Mouse (Mus musculus) embryonic facial prominence, embryonic 12.5 days (tissue): Measurements from ENCODE around the gene Rabgap1l. TPM values are rescaled to one million over a fixed set of nuclear protein-coding genes. Genes with fewer than 3 reads are reported as not detected.
"Not testable (repeated sequence)": the region's sequence is repeated elsewhere in the genome, so short reads cannot be mapped to it uniquely, and the experiment has no call there.

Experiments
- ATAC-seq: fragments of 200-750 bp; cut with Nextera tagmentation; 2 replicates; pipeline ENCODE4 v1.8.0; 2017; ENCODE audit not compliant: insufficient number of reproducible peaks, insufficient read depth, low FRiP score, low TSS enrichment
- H3K27ac ChIP-seq: fragments of 300-500 bp; sonication (generic); 2 replicates; pipeline ENCODE4 v1.5.1; 2016; ENCODE audit warnings: mild to moderate bottlenecking
- H3K27me3 ChIP-seq: fragments of 300-500 bp; sonication (generic); 2 replicates; pipeline ENCODE4 v1.6.1; 2016; ENCODE audit warnings: mild to moderate bottlenecking, moderate library complexity
- H3K36me3 ChIP-seq: fragments of 300-500 bp; sonication (generic); 2 replicates; pipeline ENCODE4 v1.6.1; 2016; ENCODE audit warnings: mild to moderate bottlenecking
- H3K4me1 ChIP-seq: fragments of 300-500 bp; sonication (generic); 2 replicates; pipeline ENCODE4 v1.6.1; 2016
- H3K4me2 ChIP-seq: fragments of 300-500 bp; sonication (generic); replicated peaks from 2 replicates; pipeline ENCODE4 v1.6.1; 2016; ENCODE audit warnings: mild to moderate bottlenecking, moderate library complexity
- H3K4me3 ChIP-seq: fragments of 300-500 bp; sonication (generic); 2 replicates; pipeline ENCODE4 v1.5.1; 2016; ENCODE audit warnings: mild to moderate bottlenecking
- H3K9ac ChIP-seq: fragments of 300-500 bp; sonication (generic); 2 replicates; pipeline ENCODE4 v1.6.1; 2016; ENCODE audit warnings: mild to moderate bottlenecking, moderate library complexity
- H3K9me3 ChIP-seq: fragments of 300-500 bp; sonication (generic); 2 replicates; pipeline ENCODE4 v1.6.1; 2016; ENCODE audit warnings: mild to moderate bottlenecking, moderate library complexity
- WGBS: fragments of 180-500 bp; shearing (Covaris S2); methylation state at CpG from one replicate; pipeline ENCODE4 v1.1.7; 2016; 5-methylcytosine and 5-hydroxymethylcytosine counted together
- polyA plus RNA-seq: library from polyadenylated mRNA; unstranded; fragments of >200 nt; fragmentation: Nextera tagmentation; extraction: Ambion mirVana; gene quantifications from 2 replicates; pipeline ENCODE4 v1.2.1, GENCODE M21; 2016

Rabgap1l gene
- polyA plus RNA-seq, 1 experiment from 2014 or later: 18.4 TPM

- 68% methylated on average over 4 of the region's 4 CpGs for WGBS
- H3K27ac ChIP-seq, H3K4me2 ChIP-seq, H3K4me3 ChIP-seq, H3K36me3 ChIP-seq, H3K4me1 ChIP-seq, H3K27me3 ChIP-seq, H3K9ac ChIP-seq, H3K9me3 ChIP-seq, ATAC-seq: not testable (repeated sequence)
Observed at GRCm38 (mm10) chr1:160624354-160625120, 168.5 kb downstream of the Rabgap1l start.

GRCm38 (mm10) chr1:160618201-160618600, 174.8 kb downstream of the Rabgap1l start:
- Histone ChIP-seq H3K27ac (no peak overlapping the region), H3K27me3 (no peaks in the 10 kb centered on the region), H3K9me3 (no peaks in the 10 kb centered on the region), H3K4me1 (no peaks in the 10 kb centered on the region), H3K4me2 (no peak overlapping the region), H3K9ac (no peak overlapping the region), H3K4me3 (no peak overlapping the region), H3K36me3 (no peaks in the 10 kb centered on the region)
- 49% methylated on average over 2 of the region's 2 CpGs for WGBS
- no peak for ATAC-seq

DNA sequence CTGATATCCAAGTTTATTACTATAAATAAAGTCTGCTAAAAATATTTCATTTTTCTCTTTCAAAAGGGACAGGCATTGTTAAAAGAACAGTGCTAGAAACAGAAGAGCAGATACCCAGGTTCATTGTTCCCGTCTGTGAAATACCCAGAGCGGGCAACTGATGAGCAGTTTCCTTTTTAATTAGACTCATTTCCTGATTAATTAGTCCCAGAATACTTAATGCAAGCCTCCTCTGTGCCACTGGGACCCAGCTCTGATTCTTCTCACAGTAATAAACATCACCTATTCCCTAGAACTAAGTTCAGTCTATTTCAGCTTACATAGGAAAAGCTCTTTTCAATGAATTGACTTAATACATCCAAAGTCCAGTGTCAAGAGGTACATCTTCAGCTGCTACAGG, 186.6 kb downstream of the Rabgap1l start:
- Histone ChIP-seq H3K4me3 (no peak overlapping the region), H3K27ac (no peak overlapping the region), H3K9ac (no peak overlapping the region), H3K27me3 (no peaks in the 10 kb centered on the region), H3K9me3 (no peaks in the 10 kb centered on the region), H3K36me3 (no peaks in the 10 kb centered on the region), H3K4me2 (no peak overlapping the region), H3K4me1 (no peaks in the 10 kb centered on the region)
- ATAC-seq: no peak
- WGBS: 59% methylated on average over 2 of the region's 2 CpGs

GRCm38 (mm10) chr1:160603312-160603711, 189.7 kb downstream of the Rabgap1l start:
- H3K4me1 ChIP-seq, H3K36me3 ChIP-seq, H3K4me3 ChIP-seq, H3K9me3 ChIP-seq, H3K27me3 ChIP-seq, H3K27ac ChIP-seq, ATAC-seq, H3K4me2 ChIP-seq, H3K9ac ChIP-seq: not testable (repeated sequence)

DNA sequence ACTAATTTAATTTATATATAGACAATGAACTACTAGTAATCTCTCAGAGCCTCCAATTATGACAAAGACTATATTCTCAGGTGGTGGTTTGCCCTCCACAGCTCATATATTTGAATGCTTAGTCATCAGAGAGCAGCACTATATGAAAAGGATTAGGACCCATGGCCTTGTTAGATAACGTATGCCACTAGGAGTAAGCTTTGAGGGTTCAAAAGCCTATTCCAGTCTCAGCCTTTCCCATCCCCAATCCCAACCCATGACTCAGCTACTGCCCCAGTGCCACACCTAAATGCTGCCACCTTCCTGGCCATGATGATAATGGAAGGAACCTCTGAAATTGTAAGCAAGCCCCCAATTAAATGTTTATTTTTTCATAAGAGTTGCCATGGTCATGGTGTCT, 195.6 kb downstream of the Rabgap1l start:
- 89% methylated on average over 1 of the region's 1 CpGs for WGBS
- no peaks in the 10 kb centered on the region for H3K36me3 ChIP-seq
- H3K4me2 ChIP-seq: no peak overlapping the region
- no peaks in the 10 kb centered on the region for H3K27me3 ChIP-seq
- H3K4me1 ChIP-seq: peaks cover 7% of the 10 kb centered on the region; the same call in 1 of the 2 replicates
- no peaks in the 10 kb centered on the region for H3K9me3 ChIP-seq
- no peak overlapping the region for H3K9ac ChIP-seq
- H3K4me3 ChIP-seq: no peak overlapping the region
- H3K27ac ChIP-seq: no peak overlapping the region
- no peak for ATAC-seq

DNA sequence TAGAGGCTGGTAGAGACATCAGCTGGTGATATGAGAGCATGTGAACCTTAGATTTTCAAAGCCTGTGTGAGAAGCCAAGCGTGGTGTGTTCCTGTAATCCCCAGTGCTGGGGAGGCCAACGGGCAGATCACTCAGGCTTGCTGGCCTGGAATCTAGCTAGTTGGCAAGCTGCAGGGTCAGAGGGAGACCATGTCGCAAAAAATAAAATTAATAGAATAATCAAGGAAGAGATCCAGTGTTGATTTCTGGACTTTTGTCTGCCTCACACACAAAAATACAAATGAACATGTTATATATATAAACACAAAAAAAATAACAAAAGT, 196.1 kb downstream of the Rabgap1l start:
- Histone ChIP-seq H3K27ac (no peak overlapping the region), H3K36me3 (no peaks in the 10 kb centered on the region), H3K4me1 (peaks cover 7% of the 10 kb centered on the region; the same call in 1 of the 2 replicates), H3K9me3 (no peaks in the 10 kb centered on the region), H3K4me3 (no peak overlapping the region), H3K9ac (no peak overlapping the region), H3K27me3 (no peaks in the 10 kb centered on the region), H3K4me2 (no peak overlapping the region)
- no peak for ATAC-seq
- WGBS: 76% methylated on average over 3 of the region's 3 CpGs

DNA sequence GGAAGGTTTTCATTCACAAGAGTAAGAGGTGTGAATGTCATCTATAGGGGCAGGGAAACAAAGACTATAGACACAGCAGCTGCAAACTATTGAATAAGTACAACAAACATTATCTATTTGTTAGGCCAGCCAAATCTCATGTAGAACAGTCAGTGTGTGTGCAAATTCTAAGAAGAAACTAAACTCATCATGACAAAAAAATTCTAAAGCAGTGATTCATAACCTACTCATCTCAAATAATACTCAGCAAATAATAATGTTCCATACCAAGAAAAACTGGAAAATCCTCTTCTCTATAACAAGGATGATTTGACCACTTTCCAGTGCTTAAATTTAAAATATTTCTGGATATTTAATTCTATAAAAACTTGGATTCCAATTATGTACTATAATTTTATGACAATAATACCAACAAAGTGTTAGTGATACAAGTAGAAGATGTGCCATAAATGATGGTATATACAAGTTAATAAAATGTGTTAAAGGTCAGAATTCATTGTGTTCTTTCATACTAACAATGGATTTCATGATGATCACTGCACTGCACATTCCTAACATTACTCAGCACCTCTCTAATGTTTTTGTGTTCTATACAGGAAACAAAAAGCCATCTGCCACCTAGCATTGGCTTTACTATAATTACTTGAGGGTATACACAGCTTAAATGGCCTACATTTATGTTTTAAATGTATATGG, 196.6 kb downstream of the Rabgap1l start:
- H3K27me3 ChIP-seq: no peaks in the 10 kb centered on the region
- peaks cover 7% of the 10 kb centered on the region; the same call in 1 of the 2 replicates for H3K4me1 ChIP-seq

DNA sequence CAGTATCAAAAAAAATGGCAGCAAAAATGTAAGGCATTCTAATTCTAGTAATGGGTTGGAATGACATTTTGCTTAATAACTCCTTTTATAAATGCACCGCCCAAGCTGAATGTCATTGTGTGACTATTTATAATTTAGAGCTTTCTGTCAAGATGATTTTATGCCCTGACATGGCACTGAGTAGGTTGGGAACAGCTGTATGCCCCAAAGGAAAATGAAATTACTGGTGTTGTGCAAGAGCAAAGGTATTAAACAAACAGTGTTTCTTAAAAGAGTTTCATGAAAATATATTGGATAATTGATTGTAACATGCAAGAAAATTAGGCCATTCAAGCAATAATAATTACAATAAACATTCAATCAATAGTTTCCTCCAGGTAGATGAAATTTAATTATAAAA, 198.4 kb downstream of the Rabgap1l start:
- Histone ChIP-seq H3K27me3 (no peaks in the 10 kb centered on the region), H3K4me3 (no peak overlapping the region), H3K4me1 (peaks cover 7% of the 10 kb centered on the region; the same call in 1 of the 2 replicates), H3K27ac (no peak overlapping the region), H3K9ac (no peak overlapping the region), H3K9me3 (no peaks in the 10 kb centered on the region), H3K4me2 (no peak overlapping the region), H3K36me3 (no peaks in the 10 kb centered on the region)
- 68% methylated on average over 1 of the region's 1 CpGs for WGBS
- no peak for ATAC-seq

More for the DNA sequence above, 196.6 kb downstream of the Rabgap1l start:
- Histone ChIP-seq H3K4me3 (no peak overlapping the region), H3K9me3 (no peaks in the 10 kb centered on the region), H3K9ac (no peak overlapping the region), H3K36me3 (no peaks in the 10 kb centered on the region), H3K27ac (no peak overlapping the region), H3K4me2 (no peak overlapping the region)
- no peak for ATAC-seq

- ATAC-seq: no peak
- H3K4me3 ChIP-seq: no peak overlapping the region
- peaks cover 7% of the 10 kb centered on the region; the same call in 1 of the 2 replicates for H3K4me1 ChIP-seq
- no peak overlapping the region for H3K27ac ChIP-seq
- no peaks in the 10 kb centered on the region for H3K9me3 ChIP-seq
- 86% methylated on average over 4 of the region's 4 CpGs for WGBS
- H3K4me2 ChIP-seq: no peak overlapping the region
- no peaks in the 10 kb centered on the region for H3K27me3 ChIP-seq
- H3K9ac ChIP-seq: no peak overlapping the region
- H3K36me3 ChIP-seq: no peaks in the 10 kb centered on the region
Observed at GRCm38 (mm10) chr1:160594066-160594465, 198.9 kb downstream of the Rabgap1l start.

DNA sequence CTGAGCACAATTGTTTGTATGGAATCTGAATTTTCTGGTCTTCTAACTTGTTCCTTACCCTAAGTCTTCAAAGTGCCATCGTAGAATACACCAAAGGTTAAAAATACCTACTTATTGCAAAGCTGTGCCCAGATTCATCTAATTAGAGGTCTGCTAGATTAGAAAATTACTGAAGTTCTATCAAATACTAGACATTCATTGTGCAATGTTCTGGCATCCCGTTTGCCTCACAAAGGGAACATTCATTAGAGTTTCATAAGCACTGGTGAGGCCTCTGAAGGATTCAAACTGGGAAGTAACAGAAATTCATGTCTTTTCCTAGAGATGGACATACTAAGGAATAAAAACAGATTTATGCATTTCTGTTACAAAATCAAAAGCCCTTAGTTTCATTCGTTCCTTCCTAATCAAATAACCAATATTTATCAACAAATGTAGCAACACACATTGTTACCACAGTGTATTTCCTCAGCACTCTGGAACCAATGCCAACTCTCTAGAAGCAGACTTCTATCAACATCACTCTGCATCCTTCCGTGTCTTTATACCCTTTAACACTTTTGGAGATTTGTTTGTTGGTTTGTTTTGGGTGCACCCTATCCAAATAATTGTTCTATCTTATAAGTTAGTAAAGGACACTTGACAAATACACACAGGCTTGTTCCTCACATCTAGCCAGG, 204.0 kb downstream of the Rabgap1l start:
- Histone ChIP-seq H3K9ac (no peak overlapping the region), H3K27me3 (no peaks in the 10 kb centered on the region), H3K27ac (no peak overlapping the region), H3K36me3 (no peaks in the 10 kb centered on the region), H3K4me1 (no peaks in the 10 kb centered on the region), H3K4me3 (no peak overlapping the region), H3K4me2 (no peak overlapping the region), H3K9me3 (no peaks in the 10 kb centered on the region)
- no peak for ATAC-seq
- 73% methylated on average over 4 of the region's 4 CpGs for whole genome bisulfite sequencing

DNA sequence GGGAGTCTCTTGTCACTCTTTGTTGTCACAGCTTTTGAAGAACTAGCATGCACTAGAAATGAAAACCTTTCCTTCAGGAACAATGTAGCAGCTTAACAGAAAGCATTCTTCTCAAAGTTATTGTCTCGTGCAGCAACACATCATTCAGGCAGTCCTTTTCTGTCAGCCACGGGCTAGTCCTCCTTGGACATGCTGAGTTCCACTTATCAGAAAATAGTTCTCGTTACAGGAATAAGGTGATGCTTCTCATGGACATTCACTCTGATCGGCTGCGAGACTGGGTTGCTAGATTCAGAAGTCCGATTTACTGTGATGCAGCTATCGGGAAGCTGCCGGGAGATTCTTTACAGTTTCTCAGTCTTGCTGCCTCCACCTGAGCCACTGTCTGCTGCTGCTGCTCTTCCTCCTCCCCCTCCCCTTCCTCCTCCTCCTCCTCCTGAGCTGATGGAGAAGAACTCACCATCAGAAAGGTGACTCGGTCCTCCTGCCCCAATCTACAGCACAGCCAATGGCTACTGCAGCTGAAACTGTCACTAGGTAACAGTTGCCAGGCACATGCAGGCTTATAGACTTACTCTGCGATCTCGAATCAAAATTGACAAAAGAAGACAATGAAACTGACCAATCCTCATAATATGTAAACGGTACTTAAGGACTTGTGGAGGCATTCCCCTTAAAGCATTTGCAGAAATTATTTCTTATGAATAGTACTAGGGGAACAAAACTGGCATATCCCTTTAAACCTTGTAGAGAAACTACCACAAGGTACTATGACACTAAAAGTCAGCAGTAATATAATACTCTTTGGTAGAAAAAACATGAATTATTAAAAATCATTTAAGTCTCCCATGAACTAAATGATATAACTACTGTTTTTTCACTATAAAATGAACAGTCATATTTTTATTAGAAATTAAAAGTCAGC, 213.4 kb downstream of the Rabgap1l start:
- Histone ChIP-seq H3K4me2 (no peak overlapping the region), H3K4me3 (no peak overlapping the region), H3K27ac (no peak overlapping the region), H3K4me1 (no peaks in the 10 kb centered on the region), H3K36me3 (no peaks in the 10 kb centered on the region), H3K9me3 (no peaks in the 10 kb centered on the region), H3K27me3 (no peaks in the 10 kb centered on the region), H3K9ac (no peak overlapping the region)
- 71% methylated on average over 12 of the region's 12 CpGs for WGBS
- no peak for ATAC-seq
